Mouse (Mus musculus): ENCODE data around the gene Nup107. TPM values are rescaled to one million over a fixed set of nuclear protein-coding genes. Genes with fewer than 3 reads are reported as not detected.

The Nup107 gene
- polyA plus RNA-seq, 1 experiment from 2014 or later, result 96.3 TPM

DNA sequence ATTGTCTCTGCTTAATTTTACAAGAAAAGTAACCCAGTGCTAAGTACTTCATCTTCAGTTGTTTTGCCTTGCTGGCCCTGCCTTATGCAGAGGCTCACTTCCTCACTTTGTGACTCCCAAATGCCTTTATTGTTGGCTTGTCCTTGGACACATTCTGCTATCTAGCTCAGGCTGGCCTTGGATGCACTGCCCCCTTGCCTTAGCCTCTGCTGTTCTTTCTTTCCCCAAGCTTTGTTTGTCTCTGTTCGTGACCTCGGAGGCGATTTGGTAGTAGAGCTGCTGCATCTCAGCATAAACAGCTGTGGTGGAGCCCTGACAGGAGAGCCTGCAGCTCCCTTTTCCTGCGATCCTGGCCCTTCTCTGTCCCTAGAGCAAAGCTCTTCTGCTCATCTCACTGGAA, 2.7 kb upstream of the Nup107 start:
- Histone ChIP-seq H3K36me3 (ENCODE audit: insufficient read depth) (peaks cover 5% of the 10 kb centered on the region), H3K4me1 (ENCODE audit: insufficient read depth) (peaks cover 9% of the 10 kb centered on the region; the same call in 1 of the 2 replicates), H3K9me3 (ENCODE audit: low read depth, low read length) (no peaks in the 10 kb centered on the region), H3K4me2 (no peak overlapping the region), H3K4me3 (ENCODE audit: low read depth, low read length) (no peak overlapping the region), H3K9ac (no peak overlapping the region), H3K27ac (ENCODE audit: low read depth) (no peak overlapping the region), H3K27me3 (ENCODE audit: insufficient read depth, low read length) (no peaks in the 10 kb centered on the region)
- ATAC-seq (ENCODE audit: insufficient read depth) (no peak), DNase-seq (no peak)
- WGBS, result 67% methylated on average over 4 of the region's 4 CpGs
- TF ChIP-seq CTCF (IDR thresholded peaks at IDR 0.05; ENCODE audit: low read depth), result no peak

DNA sequence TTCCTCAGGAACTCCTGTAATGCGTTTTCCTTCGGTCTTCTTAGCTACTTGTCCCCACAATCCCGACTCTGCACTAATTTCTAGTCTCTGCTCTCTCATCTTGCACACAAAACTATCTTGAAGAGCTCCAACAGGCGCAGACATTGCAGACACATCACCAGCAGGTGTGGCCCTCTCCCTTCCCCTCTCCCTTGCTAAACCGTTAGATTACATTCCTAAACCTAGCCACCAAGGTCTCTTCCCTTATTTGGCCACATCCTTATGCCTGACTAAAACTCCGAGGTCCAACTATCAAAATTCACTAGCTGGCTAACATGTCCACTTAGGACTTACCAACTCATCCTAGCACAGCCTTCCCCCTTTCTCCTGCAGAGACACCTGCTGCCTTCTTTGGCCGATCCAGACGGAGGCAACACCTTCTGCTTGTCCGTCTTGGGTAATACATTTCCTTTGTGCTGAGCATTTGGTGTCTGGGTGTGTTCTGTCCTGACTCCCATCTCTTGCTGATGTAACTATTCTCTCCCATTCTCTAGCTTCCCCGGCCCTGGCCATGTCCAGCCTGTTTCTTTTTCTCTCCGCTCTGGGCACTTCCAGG, 1.0 kb upstream of the Nup107 start:
- H3K27ac ChIP-seq (ENCODE audit: low read depth), result peak overlapping the region; percentile 69; the same call in 1 of the 2 replicates
- 64% methylated on average over 11 of the region's 11 CpGs for WGBS
- no peak for TF ChIP-seq CTCF (IDR thresholded peaks at IDR 0.05; ENCODE audit: low read depth)
- peaks cover 11% of the 10 kb centered on the region for H3K36me3 ChIP-seq (ENCODE audit: insufficient read depth)
- ATAC-seq (ENCODE audit: insufficient read depth) (no peak), DNase-seq (no peak)
- no peaks in the 10 kb centered on the region for H3K9me3 ChIP-seq (ENCODE audit: low read depth, low read length)
- H3K4me2 ChIP-seq, result peak overlapping the region; percentile 62
- no peak overlapping the region for H3K9ac ChIP-seq
- H3K27me3 ChIP-seq (ENCODE audit: insufficient read depth, low read length), result no peaks in the 10 kb centered on the region
- peak overlapping the region; percentile 74; the same call in 1 of the 2 replicates for H3K4me3 ChIP-seq (ENCODE audit: low read depth, low read length)
- peaks cover 9% of the 10 kb centered on the region; the same call in 1 of the 2 replicates for H3K4me1 ChIP-seq (ENCODE audit: insufficient read depth)

DNA sequence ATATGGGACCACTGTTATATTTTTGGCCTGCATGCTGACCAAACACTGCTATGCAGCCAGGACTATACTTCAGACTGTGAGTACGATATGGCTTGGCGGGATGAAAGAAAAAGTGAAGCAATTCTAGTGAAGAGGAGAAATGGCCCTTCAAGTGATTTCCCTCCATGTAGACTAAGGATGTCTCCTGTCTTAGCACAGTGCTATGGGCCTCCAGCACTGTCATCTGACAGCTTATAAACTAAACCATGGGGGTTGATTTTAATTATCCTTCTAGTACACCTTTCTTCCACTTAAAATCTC, 1.4 kb downstream of the Nup107 start:
- peak overlapping the region; percentile 80 for H3K4me2 ChIP-seq
- H3K9me3 ChIP-seq (ENCODE audit: low read depth, low read length), result no peaks in the 10 kb centered on the region
- 88% methylated on average over 2 of the region's 2 CpGs for WGBS
- H3K4me1 ChIP-seq (ENCODE audit: insufficient read depth), result peaks cover 9% of the 10 kb centered on the region; the same call in 1 of the 2 replicates
- peak overlapping the region; percentile 74 for H3K4me3 ChIP-seq (ENCODE audit: low read depth, low read length)
- H3K9ac ChIP-seq, result peak overlapping the region; percentile 76
- peaks cover 33% of the 10 kb centered on the region for H3K36me3 ChIP-seq (ENCODE audit: insufficient read depth)
- H3K27me3 ChIP-seq (ENCODE audit: insufficient read depth, low read length), result no peaks in the 10 kb centered on the region
- no peak for DNase-seq
- TF ChIP-seq CTCF (IDR thresholded peaks at IDR 0.05; ENCODE audit: low read depth), result no peak
- no peak overlapping the region for H3K27ac ChIP-seq (ENCODE audit: low read depth)
- no peak for ATAC-seq (ENCODE audit: insufficient read depth)

DNA sequence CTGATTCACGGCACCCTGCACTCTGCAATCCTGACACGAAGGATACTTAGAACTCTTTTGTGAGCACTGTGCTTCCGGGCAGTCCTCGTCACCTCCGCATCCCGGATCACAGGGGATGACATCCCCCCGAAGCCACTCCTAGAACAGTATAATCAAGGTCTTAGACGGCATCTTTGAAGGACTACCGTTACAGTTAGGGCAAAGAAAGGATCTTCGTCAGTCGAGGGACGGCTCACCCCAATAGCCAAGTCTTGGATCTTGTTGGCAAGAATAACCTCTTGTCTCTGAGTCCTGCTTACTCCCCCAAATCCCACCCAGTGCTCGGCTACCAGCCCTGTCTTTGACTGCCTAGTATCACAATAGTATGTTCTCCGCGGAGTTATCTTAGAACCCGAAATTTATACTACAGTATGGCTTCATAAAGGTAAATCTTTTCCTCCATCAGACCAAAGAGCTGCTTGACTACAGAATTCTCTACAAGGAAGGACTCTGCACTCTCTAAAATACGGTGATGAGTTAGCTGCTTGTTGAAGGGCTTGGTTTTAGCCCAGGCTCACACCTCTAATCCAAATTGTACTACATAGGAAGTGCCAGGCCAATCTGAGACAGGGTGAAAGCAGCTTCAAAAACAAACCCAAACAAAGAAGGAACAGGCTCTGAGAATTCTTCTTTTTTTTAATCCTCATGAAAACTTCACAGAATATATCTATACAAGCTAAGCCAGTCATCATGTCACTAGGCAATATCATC, 1.9 kb downstream of the Nup107 start:
- Histone ChIP-seq H3K9me3 (ENCODE audit: low read depth, low read length) (no peaks in the 10 kb centered on the region), H3K4me3 (ENCODE audit: low read depth, low read length) (0 out of 2 replicates have a peak overlapping the region, but pooled peaks have one; percentile 74), H3K27ac (ENCODE audit: low read depth) (no peak overlapping the region), H3K9ac (no peak overlapping the region), H3K27me3 (ENCODE audit: insufficient read depth, low read length) (no peaks in the 10 kb centered on the region), H3K4me2 (peak overlapping the region; percentile 80; the same call in 1 of the 2 replicates), H3K4me1 (ENCODE audit: insufficient read depth) (peaks cover 9% of the 10 kb centered on the region; the same call in 1 of the 2 replicates), H3K36me3 (ENCODE audit: insufficient read depth) (peaks cover 37% of the 10 kb centered on the region)
- DNase-seq (no peak), ATAC-seq (ENCODE audit: insufficient read depth) (no peak)
- 90% methylated on average over 17 of the region's 17 CpGs for WGBS
- no peak for TF ChIP-seq CTCF (IDR thresholded peaks at IDR 0.05; ENCODE audit: low read depth)

DNA sequence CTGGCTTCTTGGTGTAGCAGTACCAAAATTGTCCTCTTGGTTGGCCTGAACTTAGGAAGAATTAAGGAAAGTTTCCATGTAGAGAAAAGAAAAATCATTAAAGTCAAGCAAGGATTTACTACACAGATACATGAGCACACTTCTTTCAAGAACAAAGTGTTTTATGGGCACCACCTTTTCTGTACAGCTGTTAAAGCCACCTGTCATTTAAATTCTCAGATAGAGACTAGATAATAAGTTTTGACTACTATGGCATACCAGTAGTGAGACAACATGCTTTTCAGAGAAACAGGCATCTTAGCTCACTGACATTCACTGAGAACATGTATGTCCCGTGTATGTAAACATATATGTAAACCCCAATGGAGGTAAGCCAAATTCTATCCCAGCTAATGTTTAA, 2.5 kb downstream of the Nup107 start:
- ATAC-seq (ENCODE audit: insufficient read depth), result no peak
- peaks cover 9% of the 10 kb centered on the region; the same call in 1 of the 2 replicates for H3K4me1 ChIP-seq (ENCODE audit: insufficient read depth)
- 89% methylated on average over 1 of the region's 1 CpGs for WGBS

DNA sequence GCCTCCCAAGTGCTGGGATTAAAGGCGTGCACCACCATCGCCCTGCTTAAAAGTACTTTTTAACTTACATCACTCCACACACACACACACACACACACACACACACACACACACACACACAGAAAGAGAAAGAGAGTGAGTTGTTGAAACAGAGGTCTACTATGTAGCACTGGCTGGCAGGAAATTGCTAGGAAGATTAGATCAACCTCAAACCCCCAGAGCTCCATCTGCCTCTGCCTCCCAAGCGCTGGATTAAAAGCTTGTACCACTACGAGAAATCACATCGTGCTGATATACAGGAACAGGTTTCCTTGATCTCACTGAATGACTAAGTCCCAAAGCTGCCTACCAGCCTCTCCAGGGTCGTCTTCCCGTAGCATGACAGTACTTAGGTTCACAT, 7.9 kb downstream of the Nup107 start:
- DNase-seq (no peak), ATAC-seq (ENCODE audit: insufficient read depth) (no peak)
- no peak overlapping the region for H3K9ac ChIP-seq
- H3K36me3 ChIP-seq (ENCODE audit: insufficient read depth), result peaks cover 83% of the 10 kb centered on the region
- H3K9me3 ChIP-seq (ENCODE audit: low read depth, low read length), result no peaks in the 10 kb centered on the region
- no peak overlapping the region for H3K4me3 ChIP-seq (ENCODE audit: low read depth, low read length)
- no peak for TF ChIP-seq CTCF (IDR thresholded peaks at IDR 0.05; ENCODE audit: low read depth)
- no peak overlapping the region for H3K4me2 ChIP-seq
- WGBS, result 95% methylated on average over 7 of the region's 7 CpGs
- H3K27me3 ChIP-seq (ENCODE audit: insufficient read depth, low read length), result no peaks in the 10 kb centered on the region
- H3K4me1 ChIP-seq (ENCODE audit: insufficient read depth), result no peaks in the 10 kb centered on the region
- no peak overlapping the region for H3K27ac ChIP-seq (ENCODE audit: low read depth)

More for the DNA sequence above, 2.5 kb downstream of the Nup107 start:
- Histone ChIP-seq H3K9me3 (ENCODE audit: low read depth, low read length) (no peaks in the 10 kb centered on the region), H3K36me3 (ENCODE audit: insufficient read depth) (peaks cover 42% of the 10 kb centered on the region), H3K27ac (ENCODE audit: low read depth) (no peak overlapping the region), H3K4me2 (no peak overlapping the region), H3K4me3 (ENCODE audit: low read depth, low read length) (no peak overlapping the region), H3K9ac (no peak overlapping the region), H3K27me3 (ENCODE audit: insufficient read depth, low read length) (no peaks in the 10 kb centered on the region)
- no peak for TF ChIP-seq CTCF (IDR thresholded peaks at IDR 0.05; ENCODE audit: low read depth)
- no peak for DNase-seq

DNA sequence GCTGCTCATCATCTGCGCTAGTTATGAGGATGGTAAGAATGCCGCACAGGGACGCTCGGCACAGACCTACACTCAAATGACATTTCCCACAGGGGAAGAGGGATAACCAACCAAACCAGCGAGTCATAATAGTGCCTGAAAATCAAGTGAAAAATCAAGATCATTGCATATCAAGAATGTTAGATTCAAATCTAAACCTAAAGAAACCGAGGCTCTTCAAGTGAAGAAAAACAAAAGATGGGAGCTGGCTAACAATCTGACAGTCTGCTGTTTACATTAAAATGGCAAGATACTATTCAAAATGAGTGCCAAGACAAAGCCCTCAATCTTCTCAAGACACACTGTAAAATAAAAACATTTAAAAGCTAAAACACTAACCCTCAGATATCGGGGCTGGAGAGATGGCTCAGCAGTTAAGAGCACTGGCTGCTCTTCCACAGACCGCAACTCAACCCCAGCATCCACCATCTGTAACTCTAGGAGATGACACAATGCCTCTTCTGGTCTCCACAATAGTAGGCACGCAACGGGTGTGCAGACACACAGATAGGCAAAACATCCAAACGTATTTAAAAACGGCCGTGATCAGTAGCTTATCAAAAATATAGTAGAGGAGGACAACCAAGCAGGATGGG, 8.6 kb downstream of the Nup107 start:
- Histone ChIP-seq H3K36me3 (ENCODE audit: insufficient read depth) (peaks cover 89% of the 10 kb centered on the region), H3K27ac (ENCODE audit: low read depth) (no peak overlapping the region), H3K4me2 (no peak overlapping the region), H3K4me1 (ENCODE audit: insufficient read depth) (no peaks in the 10 kb centered on the region), H3K9ac (no peak overlapping the region), H3K4me3 (ENCODE audit: low read depth, low read length) (no peak overlapping the region), H3K27me3 (ENCODE audit: insufficient read depth, low read length) (no peaks in the 10 kb centered on the region), H3K9me3 (ENCODE audit: low read depth, low read length) (no peaks in the 10 kb centered on the region)
- whole genome bisulfite sequencing, result 92% methylated on average over 13 of the region's 13 CpGs
- ATAC-seq (ENCODE audit: insufficient read depth) (no peak), DNase-seq (no peak)
- TF ChIP-seq CTCF (IDR thresholded peaks at IDR 0.05; ENCODE audit: low read depth), result no peak

All from lung, embryonic 14.5 days (tissue).